Mouse (Mus musculus) NIH3T3 (cell line): ENCODE results near the gene Slc39a8.

Experiments
- DNase-seq: peaks from one replicate; pipeline ENCODE4 v3.0.0-alpha.2; 2012; ENCODE audit warnings: low read depth

Gene Slc39a8

GRCm38 (mm10) chr3:135918566-135919180, 93.6 kb downstream of the Slc39a8 start:
- no peak for DNase-seq

DNA sequence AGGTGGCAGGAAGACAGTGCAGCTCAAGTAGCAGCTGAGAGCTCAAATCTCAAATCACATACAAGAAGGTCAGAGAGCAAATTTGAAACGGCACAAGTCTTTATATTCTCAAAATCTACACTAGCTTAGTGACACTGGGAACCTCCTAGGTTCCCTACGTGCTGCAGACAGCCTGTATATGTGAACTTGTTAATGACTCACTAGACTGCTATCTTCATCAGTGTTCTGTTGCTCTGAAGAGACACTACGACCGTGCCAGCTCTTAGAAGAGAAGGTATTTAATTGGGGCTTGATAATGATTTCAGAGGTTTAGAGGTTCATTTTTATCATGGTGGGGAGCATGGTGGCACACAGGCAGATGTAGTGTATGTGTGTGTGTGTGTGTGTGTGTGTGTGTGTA, 94.2 kb downstream of the Slc39a8 start:
- DNase-seq: no peak

DNA sequence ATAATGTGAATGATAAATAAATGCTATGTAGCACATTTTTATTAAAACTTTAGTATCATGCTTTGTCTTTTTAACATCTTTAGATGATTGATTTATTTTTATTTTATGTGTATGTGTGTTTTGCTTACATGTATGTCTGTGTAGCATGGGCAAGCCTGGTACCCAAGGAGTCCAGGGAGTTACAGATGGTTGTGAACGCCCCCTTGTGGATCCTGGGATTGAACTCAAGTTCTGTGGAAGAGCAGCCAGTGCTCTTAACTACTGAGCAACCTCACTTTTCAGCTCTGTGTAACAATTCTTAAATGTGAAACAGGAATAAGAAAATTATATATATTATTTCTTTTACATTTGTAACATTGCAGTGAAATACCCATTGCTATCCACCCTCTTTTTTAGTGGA, 101.7 kb downstream of the Slc39a8 start:
- DNase-seq: peak; percentile 8

- DNase-seq: no peak
Measured at GRCm38 (mm10) chr3:135928184-135928583, 103.1 kb downstream of the Slc39a8 start.

DNA sequence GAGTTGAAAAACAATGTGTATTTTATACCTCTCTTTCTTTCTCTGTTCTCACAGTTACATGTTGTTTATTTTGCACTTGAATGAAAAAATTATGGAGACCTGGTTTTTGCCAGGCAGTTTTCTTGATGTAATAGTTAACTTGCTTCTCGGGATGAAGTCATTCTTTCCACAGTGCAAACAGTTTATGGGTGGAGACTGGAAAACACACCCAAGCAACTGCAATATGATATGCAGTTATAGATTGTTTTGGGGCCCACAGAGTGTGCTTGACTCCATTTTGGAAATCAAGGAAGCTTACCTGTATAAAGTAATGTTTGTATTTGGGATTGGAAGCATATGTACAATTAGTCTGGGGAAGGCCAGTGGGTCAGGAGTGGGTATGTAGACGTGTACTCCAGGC, 112.4 kb downstream of the Slc39a8 start:
- DNase-seq: no peak
